Mouse (Mus musculus) thymus, postnatal 14 days (tissue): ENCODE results near the gene Tyw1.

Experiments
- DNase-seq: peaks from one replicate; pipeline ENCODE4 v3.0.0; 2021

Gene Tyw1

GRCm38 (mm10) chr5:130320485-130320884, 65.1 kb downstream of the Tyw1 start:
- no peak for DNase-seq

GRCm38 (mm10) chr5:130325486-130325885, 70.1 kb downstream of the Tyw1 start:
- no peak for DNase-seq

- no peak for DNase-seq
These were observed 72.3 kb downstream of the Tyw1 start for GRCm38 (mm10) chr5:130327615-130328263.

- DNase-seq: no peak
These were observed 72.9 kb downstream of the Tyw1 start for GRCm38 (mm10) chr5:130328366-130328765.

- DNase-seq: no peak
These were observed 74.5 kb downstream of the Tyw1 start for GRCm38 (mm10) chr5:130329889-130330288.

GRCm38 (mm10) chr5:130330801-130331200, 75.4 kb downstream of the Tyw1 start:
- no peak for DNase-seq

GRCm38 (mm10) chr5:130331206-130331605, 75.8 kb downstream of the Tyw1 start:
- no peak for DNase-seq

- no peak for DNase-seq
These were observed 78.1 kb downstream of the Tyw1 start for GRCm38 (mm10) chr5:130333566-130333965.

- no peak for DNase-seq
These were observed 78.6 kb downstream of the Tyw1 start for GRCm38 (mm10) chr5:130333971-130334370.

- no peak for DNase-seq
These were observed 80.0 kb downstream of the Tyw1 start for GRCm38 (mm10) chr5:130335462-130335861.

- DNase-seq: no peak
These were observed 85.2 kb downstream of the Tyw1 start for GRCm38 (mm10) chr5:130340656-130341055.

- no peak for DNase-seq
These were observed 89.6 kb downstream of the Tyw1 start for GRCm38 (mm10) chr5:130344999-130345398.

GRCm38 (mm10) chr5:130345871-130346270, 90.5 kb downstream of the Tyw1 start:
- DNase-seq: no peak

GRCm38 (mm10) chr5:130355223-130355622, 99.8 kb downstream of the Tyw1 start:
- DNase-seq: no peak

GRCm38 (mm10) chr5:130363111-130363510, 107.7 kb downstream of the Tyw1 start:
- no peak for DNase-seq

GRCm38 (mm10) chr5:130363773-130364172, 108.4 kb downstream of the Tyw1 start:
- DNase-seq: no peak

- no peak for DNase-seq
These were observed 112.8 kb downstream of the Tyw1 start for GRCm38 (mm10) chr5:130368236-130368635.

GRCm38 (mm10) chr5:130369237-130369636, 113.8 kb downstream of the Tyw1 start, which contains the start of gene Caln1:
Caln1 (plus strand) TSS chr5:130369455.
- no peak for DNase-seq

- DNase-seq: no peak
These were observed 120.0 kb downstream of the Tyw1 start for GRCm38 (mm10) chr5:130375411-130375810.

GRCm38 (mm10) chr5:130384222-130384912, 128.9 kb downstream of the Tyw1 start, which contains the start of gene A330070K13Rik:
A330070K13Rik (minus strand) TSS chr5:130384631.
- no peak for DNase-seq

- no peak for DNase-seq
These were observed 131.0 kb downstream of the Tyw1 start for GRCm38 (mm10) chr5:130386418-130386817.
